Mouse (Mus musculus) layer of hippocampus, postnatal 10 days (tissue): ENCODE measurements around the gene Csf3. TPM values are rescaled to one million over a fixed set of nuclear protein-coding genes. Genes with fewer than 3 reads are reported as not detected.
"Not testable (repeated sequence)": the region's sequence is repeated elsewhere in the genome, so short reads cannot be mapped to it uniquely, and the experiment has no call there.

Source experiments
- DNase-seq, 2 experiments: peaks; one replicate each; pipeline ENCODE4 v3.0.0; 2021; ENCODE audit warnings: low spot score in 2 of 2
- total RNA-seq, 2 experiments: library from RNA; stranded (reverse); gene quantifications; 2 replicates each; pipeline ENCODE4 v1.2.3; 2021

Gene Csf3
- total RNA-seq, 2 experiments from 2014 or later = not detected

DNA sequence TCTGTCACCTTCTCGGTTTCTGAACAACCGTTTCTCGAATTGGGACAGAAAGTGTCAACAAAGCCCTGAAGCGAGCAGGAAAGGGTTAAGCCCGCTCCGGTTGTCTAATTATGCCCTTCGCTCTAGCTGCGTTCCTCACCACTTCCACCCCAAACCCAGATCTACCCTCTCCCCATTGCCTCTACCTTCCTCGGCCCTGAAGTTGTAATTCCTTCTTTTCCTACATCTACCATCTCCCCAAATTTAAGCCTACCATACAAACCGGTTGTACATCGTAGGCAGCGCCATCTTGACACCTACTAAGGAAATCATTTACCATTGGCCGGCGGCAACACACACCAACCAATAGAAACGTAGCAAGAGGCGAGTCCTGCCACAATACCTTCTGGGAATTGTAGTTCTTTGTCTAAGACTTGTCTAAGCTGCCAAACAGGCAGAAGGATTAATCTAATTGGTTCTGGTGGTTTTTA lies 28.1 kb downstream of the Csf3 start, which contains the start of gene Med24:
Med24 (minus strand) TSS at position 317 of the 470 bp plus-strand sequence.
- DNase-seq = peak; percentile 79 to 85

DNA sequence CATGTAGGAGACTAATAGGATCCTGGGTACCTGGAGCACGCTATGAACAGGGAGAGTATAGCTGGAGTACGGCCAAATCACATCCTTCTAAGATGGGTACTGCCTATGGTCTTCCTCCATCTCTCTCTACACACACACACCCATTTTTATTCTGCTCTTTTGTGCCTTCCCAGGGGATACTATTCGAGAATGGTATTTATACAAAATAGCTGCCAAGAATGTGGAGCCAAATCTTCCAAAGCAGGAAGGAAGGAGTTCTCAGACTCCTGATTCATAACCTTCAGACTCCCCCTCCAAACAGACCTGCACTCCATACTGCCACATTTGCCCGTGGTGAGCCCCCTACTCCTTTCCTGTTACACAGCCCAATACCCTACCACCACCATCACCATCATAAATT lies 29.7 kb downstream of the Csf3 start:
- no peak for DNase-seq

DNA sequence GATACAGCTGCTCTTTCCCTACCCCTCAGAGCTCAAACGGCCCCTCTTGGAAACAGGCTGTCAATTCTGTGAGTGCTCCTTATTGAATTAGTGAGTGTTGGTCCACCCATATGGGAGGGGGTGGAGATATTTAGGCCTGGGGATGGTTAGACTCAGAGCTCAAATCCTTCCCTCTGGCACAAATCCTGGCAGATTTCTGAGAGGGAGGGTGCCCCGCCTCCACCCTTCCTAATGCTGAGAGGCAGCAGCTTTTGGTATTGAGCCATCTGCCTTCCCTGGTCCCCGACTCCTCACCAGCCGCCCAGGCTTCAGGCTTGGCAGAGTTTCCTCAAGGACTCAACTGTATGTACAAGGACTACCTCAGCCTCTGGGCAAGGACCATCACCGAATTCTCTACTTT lies 30.1 kb downstream of the Csf3 start:
- DNase-seq = peak; percentile 46 to 65

DNA sequence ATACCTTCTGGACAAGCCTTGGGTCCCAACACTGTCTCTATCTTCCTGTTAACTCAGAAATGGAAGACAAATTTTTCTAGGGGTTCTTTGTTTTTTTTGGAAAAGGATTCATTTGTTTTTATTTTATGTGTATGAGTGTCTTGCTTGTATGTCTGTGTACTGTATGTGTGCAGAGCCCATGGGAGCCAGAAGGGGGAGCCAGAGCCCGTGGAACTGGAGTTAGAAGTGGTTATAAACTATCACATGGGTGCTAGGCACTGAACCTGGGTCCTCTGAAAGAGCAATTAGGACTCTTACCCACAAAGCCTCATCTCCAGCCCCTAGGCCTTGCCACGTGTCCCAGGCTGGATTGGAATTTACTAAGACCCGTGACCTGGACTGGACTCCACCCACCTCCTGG lies 33.0 kb downstream of the Csf3 start:
- DNase-seq = no peak

DNA sequence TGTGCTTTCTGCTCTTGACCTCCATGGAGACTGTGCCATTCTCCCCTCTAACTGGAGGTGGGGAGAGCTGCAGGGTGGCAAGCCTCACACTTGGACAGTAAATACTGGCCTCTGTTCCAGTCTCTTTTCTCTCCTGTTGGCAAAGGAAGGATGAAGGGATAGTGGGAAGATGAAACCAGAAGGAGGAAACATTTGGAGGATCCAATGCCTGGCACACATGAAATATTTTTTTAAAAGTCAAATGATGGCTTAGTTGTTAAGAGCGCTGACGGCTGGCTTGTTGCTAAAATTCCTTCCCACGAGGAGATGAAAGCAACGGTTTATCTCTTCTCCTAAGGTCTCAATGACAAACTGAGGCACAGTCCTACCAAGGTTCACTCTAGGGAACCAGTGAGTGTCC lies 34.0 kb downstream of the Csf3 start:
- no peak for DNase-seq

DNA sequence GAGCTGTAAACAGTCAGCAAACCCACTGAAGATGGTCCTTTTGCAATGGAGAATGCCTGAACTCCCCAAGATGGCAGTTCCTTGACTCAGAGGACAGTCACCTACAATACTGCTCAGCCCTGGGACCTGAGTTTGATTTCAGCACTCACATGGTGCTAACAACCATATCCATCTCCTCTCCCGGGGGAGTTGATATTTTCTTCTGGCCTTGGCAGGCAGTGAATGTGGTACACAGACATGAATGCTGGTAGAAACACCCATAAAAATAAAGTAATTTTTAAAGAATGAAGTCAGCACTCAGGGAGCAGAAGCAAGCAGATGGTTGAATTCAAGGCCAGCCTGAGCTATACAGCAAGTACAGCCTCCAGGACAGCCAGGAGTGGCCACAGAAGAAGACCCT lies 35.1 kb downstream of the Csf3 start:
- DNase-seq = no peak

DNA sequence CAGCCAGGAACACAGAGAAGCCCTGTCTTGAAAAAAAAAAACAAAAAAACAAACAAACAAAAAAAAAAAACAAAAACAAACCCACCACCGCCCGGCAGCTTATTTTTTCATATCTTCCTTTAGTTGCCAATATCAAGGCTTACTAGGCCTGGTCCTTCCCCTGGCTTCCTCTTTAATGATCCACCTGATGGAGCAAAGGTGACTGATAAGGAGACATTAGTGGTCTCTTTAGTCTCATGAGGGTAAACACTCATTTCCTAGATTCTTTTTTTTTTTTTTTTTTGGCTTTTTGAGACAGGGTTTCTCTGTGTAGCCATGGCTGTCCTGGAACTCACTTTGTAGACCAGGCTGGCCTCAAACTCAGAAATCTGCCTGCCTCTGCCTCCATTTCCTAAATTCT lies 36.2 kb downstream of the Csf3 start:
- not testable (repeated sequence) for DNase-seq

DNA sequence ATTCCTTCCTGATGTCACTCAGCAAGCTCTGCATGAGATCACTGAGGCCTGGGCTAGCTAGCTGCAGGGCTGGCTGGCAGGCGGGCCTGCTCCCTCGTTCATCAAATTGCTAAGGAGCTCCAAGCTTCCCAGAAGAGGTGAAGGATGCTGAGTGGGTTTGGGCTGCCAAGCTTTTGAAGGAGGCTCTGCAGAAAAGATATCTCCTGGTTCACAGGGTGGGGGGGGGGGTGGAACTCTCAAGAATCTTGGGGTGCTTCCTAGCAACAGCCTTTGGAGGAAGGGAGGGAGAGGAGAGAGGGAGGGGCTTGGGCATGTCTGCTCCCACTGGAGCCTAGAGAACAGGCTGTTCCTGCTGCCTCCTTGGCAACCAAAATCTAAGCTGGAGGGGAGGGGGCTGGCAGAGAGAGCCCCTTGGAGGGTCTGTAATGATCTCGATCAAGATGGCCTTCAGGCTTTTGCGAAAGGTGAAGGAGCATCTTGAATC lies 37.4 kb downstream of the Csf3 start:
- DNase-seq = peak in 1 of 2 experiments; percentile 59

DNA sequence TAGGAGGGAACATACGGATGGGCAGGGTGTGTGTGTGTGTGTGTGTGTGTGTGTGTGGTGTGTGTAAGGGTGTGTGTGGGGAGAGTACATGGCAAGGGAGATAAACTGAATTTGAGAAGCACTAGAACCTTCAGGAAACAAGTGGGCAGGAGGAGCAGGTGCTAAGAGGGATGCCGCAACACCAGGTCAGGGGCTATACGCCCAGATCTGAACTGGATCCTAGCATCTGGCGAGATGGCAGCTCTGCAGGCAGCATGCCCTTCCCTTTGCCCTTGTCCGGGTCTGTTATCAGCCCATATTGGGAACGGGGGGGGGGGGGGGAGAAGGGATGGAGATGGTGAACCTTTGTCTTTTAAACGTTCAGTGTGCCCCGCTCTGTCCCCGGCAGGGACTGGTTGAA lies 37.9 kb downstream of the Csf3 start:
- DNase-seq = peak in 1 of 2 experiments; percentile 15

DNA sequence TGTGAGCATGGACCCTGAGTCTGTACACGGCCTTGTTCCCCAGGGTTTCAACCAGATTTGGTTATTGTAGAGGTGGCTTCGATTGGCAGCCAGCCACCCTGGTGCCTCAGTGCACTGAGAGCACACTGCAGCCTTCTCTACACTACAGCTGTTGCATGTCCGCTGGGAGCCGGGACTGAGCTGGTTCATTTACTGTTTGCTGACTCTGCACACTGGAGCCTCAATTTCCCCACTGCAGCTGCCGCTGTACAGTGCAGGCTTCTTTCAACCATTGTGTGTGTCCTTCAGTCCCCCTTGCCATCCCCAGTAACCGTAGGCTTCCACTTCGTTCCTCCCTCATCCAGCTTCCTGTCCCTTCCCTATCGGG lies 38.9 kb downstream of the Csf3 start:
- peak in 1 of 2 experiments; percentile 54 for DNase-seq

DNA sequence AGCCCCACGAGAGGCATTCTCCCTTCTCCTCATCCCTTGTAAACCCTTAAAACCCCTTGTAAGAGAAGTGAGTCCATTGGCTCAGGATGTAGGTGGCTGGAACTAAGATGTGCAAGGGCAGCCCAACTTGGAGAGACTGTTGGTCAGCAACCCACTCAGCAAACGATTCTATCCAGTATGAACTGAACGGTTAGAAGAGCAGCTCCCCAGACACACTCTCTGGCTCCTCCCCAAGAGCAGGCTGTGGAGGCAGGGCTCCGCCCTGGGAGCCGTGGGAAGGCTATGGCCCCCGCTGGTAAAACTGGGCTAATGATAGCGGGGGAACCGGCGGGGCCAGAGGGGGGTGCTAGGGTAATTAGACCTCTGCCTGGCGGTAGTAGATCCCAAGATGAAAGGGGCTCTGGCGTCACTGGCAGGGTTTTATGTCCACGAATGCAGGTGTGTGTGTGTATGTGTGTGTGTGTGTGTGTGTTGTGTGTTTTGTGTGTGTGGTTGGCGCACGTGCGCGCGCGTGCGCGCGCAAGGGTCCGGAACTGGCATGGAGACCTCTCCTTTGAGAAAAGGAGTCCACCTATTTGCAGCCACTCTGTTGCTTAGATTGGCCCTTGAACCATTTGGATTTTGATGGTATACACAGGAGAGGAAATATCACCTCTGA lies 39.5 kb downstream of the Csf3 start, which contains the start of gene Thra:
Thra (plus strand) TSS at position 246 of the 658 bp plus-strand sequence.
- peak; percentile 73 to 78 for DNase-seq

DNA sequence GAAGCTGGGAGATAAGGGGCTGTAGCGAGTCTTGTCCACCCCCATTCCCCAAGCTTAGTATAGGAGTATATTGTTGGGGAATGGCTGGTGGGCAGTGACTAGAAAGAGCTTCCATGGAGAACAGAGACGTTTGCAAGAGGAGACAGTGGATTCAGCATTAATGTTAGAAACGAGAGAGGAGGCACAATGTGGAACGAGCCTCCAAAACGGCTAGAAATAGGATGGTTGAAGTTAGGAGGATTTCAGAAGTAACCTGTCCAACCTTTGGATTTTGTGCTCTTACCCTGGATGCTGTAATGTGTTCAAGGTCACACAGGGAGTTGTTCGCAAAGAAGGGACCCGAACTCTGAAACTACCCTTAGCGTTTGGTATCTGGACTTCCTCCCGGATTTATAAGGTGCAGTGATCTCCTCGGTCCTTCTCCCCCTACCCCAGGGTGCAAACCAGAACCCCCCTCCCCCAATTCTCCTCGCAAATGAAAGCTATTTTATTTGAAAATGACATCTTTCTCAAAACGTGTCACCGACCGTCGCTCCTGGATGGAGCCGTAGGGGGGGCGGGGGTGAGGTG lies 40.1 kb downstream of the Csf3 start:
- no peak for DNase-seq

DNA sequence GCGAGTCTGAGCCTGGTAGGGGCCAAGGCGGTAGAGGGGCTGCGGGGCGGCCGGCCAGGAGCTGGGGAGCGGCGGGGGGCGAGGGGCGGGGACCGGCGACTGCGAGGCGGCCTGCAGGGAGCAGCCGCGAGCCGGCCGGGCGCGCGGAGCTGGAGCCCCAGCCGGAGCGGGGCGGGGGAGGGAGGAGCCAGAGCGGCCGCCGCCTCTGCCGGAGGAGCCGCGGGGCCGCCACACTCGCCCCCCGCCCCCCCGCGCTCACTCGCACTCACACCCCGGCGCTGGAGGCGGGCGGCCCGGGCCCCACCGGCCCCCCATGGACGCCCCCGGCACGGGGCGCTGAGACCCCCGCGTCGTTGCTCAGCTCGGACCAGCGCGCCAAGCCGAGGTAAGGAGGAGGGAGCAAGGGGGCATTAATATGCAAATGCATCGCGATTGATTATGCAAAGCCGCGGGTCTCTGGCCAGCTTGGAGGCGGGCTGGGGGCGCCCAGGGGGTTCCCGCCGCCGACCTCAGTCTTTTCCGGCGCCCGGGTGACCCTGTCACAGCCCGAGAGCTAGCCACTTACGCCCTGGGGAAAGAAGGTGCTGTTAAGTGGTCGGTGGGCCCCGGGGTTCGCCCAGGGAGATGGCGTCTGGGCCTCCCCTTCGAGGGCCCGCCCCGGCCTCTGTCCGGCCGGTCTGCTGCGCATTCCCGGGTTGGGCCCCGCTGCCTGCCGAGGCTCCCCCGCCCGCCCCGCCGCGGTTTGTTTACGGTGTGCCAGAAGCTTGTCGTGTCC lies 40.7 kb downstream of the Csf3 start:
- peak; percentile 75 to 87 for DNase-seq

DNA sequence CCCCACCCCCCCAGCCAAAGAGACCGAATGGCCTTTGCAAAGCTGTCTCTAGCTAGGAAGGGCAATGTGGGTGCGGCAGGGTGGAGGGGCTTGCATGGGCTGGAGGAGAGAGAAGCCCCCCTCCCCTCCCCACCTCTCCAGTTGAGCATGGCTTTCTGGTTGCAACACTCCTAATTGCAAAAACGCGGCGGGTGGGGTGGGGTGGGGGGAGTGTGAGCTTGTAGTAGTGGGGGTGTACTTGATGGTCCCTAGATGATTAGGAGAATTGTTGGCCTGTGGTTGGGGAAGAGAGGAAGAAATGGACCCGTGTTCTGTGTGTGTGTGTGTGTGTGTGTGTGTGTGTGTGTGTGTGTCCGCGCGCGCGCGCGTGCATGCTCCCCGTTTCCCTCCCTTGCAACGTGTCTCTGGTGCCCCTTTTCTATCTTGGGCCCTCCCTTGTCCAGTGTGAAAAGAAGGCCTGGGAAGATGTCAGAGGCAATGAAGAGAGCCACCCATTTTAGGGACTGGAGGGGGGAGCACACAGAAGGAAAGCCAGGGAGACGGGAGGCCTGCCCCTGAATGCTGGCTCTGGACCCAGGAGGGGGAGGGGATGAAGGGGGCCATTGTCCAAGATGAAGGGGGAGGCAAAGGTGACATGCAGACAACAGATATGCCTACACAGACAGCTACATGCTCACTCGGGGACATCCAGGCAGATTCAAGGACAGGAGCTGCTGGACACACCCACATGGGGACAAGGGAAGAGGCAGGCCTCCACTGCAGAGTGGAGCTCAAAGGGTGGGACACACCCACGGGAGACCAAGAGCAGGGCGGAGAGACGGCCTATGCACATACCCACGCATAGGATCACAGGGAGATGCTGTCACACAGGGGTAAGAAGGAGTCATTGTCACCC lies 41.6 kb downstream of the Csf3 start:
- DNase-seq = peak; percentile 67 to 76

DNA sequence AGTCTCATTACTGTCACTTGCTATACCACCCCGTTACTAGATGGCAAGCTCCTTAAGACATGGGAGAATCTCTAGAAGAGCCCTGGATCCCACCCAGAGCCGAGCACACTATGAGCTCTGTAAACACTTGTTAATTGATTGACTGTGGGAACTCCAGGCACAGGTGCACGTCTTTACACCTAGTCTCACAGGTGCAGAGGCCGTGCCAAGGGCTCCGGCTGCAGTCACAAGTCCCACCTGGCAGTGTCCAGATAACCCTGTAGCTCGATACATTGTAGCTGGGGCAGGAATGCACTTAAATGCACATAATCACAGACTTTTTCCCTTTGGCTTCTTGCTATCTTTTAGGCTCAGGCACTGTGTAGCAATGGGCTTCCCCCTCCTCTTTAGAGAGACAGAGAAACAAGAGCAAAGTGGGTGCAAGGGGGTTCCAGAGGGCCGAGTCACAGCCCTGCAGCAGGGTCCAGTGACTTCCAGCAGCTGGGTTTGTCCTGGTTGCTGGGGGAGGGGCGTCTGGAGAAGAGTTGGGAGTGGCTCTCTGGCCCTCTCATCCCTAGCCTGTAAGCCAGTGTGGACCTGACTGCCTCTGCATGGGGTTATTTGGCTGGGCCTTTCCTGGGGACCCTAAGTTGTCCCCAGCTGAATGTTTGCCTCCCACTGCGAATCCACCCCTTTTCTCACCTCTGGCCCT lies 42.7 kb downstream of the Csf3 start:
- peak; percentile 61 to 71 for DNase-seq

DNA sequence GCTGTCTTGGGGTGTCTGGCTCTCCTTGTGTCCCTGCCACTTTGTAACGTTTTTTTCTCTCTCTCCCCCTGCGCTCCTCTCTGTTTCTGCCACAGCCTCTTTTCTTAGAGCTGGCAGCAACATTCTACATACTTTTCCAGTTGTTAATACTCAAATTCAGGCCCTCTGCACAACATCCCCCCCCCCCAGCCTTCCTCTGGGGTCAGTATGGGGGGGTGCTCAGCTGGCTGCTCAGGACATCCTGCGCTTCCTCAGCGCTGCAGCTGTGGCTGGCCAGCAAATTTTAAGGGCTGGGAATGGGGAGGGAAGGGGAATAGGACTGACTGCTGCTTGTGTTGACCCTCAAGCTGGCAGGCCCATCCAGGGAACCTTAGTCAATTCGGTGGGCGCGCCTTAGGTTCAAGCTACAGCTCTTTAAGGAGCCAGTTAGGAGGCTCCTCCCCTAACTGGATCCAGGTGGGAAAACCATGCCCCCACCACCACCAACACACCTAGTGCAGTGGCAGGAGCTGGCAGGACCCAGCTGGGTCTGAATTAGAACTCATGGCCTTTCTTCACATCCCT lies 43.5 kb downstream of the Csf3 start:
- DNase-seq = no peak

DNA sequence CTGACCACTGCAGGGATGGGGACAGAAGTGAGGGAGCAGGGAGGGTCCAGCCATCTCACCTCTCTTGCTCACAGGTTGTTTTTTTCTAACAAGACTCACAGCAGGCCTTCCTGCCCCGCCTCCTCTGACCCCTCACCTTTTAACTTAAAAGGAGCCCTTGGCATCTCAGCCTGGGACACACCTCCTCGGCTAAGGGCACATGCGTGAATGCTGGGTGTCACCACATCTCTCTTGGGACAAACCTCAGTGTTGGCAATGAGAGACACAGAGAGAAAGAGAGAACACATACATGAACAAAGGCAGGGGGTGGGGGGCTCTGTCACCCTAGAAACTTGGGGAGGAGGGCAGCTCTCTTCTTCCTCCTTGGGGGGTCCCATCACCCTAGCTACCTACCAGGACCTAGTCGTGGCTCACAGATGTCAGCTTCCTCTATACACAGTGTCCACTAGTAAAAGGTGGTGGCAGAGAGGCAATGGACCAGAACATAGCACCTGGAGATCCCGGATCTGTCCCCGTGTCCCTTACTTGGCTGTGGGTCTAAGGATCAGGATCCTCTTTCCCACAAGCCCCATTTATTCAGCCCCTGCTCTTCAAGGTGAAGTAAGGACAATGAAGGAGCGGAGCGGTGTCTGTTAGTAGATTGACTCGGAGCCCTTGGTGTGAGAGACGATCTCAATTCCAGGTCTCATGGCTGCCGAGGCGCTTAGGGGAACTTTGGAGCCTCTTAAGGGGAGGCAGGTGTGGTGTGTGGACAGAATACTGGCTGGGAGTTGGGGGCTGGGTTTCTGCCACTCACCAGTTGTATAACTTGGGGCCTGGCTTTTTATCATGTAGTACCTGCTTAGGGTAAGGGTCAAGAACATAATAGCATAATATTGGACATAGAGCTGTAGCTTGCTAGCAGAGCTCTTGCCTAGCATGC lies 45.1 kb downstream of the Csf3 start:
- no peak for DNase-seq

DNA sequence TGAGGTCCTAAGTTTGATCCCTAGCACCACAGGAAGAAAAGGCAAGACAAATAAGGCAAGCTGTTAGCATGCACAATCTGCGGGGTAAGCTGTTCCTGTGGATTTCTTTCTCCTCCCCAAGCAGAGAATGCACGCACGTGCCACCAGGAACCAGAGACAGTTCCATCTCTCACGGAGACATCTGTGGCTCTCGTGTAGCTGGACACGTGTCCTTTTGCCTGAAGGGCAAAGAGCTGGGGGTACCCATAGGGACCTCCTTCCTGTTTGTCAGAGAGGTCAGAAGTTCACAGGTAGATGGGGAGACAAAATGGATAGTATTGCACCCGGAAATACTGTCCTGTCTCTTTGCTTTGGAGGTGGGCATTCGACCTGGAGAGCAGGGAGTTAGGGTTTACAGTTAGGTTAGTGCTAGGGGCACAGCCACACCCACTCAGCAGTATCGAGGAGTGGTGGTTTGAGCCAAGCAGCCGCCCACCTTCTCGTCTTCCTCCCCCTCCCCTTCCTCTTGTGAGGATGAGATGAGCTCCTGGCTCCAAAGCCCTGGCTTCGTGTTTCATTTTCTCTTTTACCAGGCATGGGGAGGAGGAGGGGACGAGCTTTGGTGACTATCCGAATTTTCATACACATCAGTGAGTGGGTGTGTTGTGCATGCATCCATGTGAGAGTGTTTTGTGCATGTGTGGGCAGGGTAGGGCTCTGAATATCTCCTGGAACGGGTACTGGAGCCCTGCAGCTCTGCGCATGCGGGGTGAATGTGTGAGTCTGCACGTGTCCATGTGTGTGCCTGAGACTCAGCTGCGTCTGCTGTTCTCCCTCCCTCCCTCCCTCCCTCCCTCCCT lies 46.0 kb downstream of the Csf3 start:
- peak; percentile 81 to 88 for DNase-seq
